Mouse (Mus musculus): Measurements from ENCODE around the gene Rnf208.

Rnf208 gene

GRCm38 (mm10) chr2:25278928-25279882 lies 37.1 kb downstream of the Rnf208 start:
- peak; percentile 87 to 93 for DNase-seq

- DNase-seq = no peak
Observed at GRCm38 (mm10) chr2:25285551-25285950, 43.5 kb downstream of the Rnf208 start.

- no peak for DNase-seq
Observed at GRCm38 (mm10) chr2:25286314-25286713, 44.3 kb downstream of the Rnf208 start.

- DNase-seq = peak; percentile 47 to 65
Observed at GRCm38 (mm10) chr2:25286837-25287636, 45.0 kb downstream of the Rnf208 start.

- no peak for DNase-seq
Observed at GRCm38 (mm10) chr2:25287927-25288649, 46.0 kb downstream of the Rnf208 start, which contains the start of gene Tmem210. Gene Tmem210, plus strand, starts transcription at chr2:25288145.

GRCm38 (mm10) chr2:25288734-25289345 lies 46.8 kb downstream of the Rnf208 start:
- no peak for DNase-seq

- DNase-seq = peak; percentile 82 to 89
Observed at GRCm38 (mm10) chr2:25289651-25290050, 47.6 kb downstream of the Rnf208 start, which contains the start of gene Lrrc26. Gene Lrrc26, plus strand, starts transcription at chr2:25289915.

GRCm38 (mm10) chr2:25290101-25290815 lies 48.2 kb downstream of the Rnf208 start:
- peak; percentile 34 to 62 for DNase-seq

GRCm38 (mm10) chr2:25290816-25291130 lies 48.7 kb downstream of the Rnf208 start:
- peak in 1 of 2 experiments; percentile 19 for DNase-seq

GRCm38 (mm10) chr2:25291184-25292053 lies 49.4 kb downstream of the Rnf208 start:
- DNase-seq = peak in 1 of 2 experiments; percentile 22

- peak in 1 of 2 experiments; percentile 14 for DNase-seq
Observed at GRCm38 (mm10) chr2:25292054-25292544, 50.0 kb downstream of the Rnf208 start.

- peak; percentile 75 to 88 for DNase-seq
Observed at GRCm38 (mm10) chr2:25292856-25293255, 50.8 kb downstream of the Rnf208 start.

GRCm38 (mm10) chr2:25293706-25294105 lies 51.7 kb downstream of the Rnf208 start:
- DNase-seq = no peak

Data from kidney, postnatal 25 days (tissue).